Mouse (Mus musculus): ENCODE data around the gene Aprt. TPM values are rescaled to one million over a fixed set of nuclear protein-coding genes. Genes with fewer than 3 reads are reported as not detected.
A peak's percentile ranks its signal among the peaks of the same experiment; 100 is the strongest.

Aprt gene
- polyA plus RNA-seq, 1 experiment from 2014 or later, result 355 TPM

GRCm38 (mm10) chr8:122558671-122559349 lies 17.9 kb downstream of the Aprt start:
- 19% methylated on average over 10 of the region's 12 CpGs for WGBS
- Histone ChIP-seq H3K4me2 (no peak overlapping the region), H3K4me3 (no peak overlapping the region), H3K27ac (no peak overlapping the region), H3K9me3 (no peaks in the 10 kb centered on the region), H3K36me3 (no peaks in the 10 kb centered on the region), H3K4me1 (peaks cover 44% of the 10 kb centered on the region), H3K27me3 (no peaks in the 10 kb centered on the region), H3K9ac (no peak overlapping the region)
- ATAC-seq (ENCODE audit: insufficient number of reproducible peaks, insufficient read depth, low FRiP score, low TSS enrichment, low read depth), result no peak

GRCm38 (mm10) chr8:122557248-122558038 lies 19.3 kb downstream of the Aprt start:
- WGBS, result 45% methylated on average over 10 of the region's 10 CpGs
- Histone ChIP-seq H3K27ac (peak overlapping the region; percentile 94), H3K4me2 (no peak overlapping the region), H3K27me3 (no peaks in the 10 kb centered on the region), H3K9ac (no peak overlapping the region; the same call in 1 of the 2 replicates), H3K9me3 (no peaks in the 10 kb centered on the region), H3K36me3 (no peaks in the 10 kb centered on the region), H3K4me3 (no peak overlapping the region), H3K4me1 (peaks cover 44% of the 10 kb centered on the region)
- no peak for ATAC-seq (ENCODE audit: insufficient number of reproducible peaks, insufficient read depth, low FRiP score, low TSS enrichment, low read depth)

GRCm38 (mm10) chr8:122556030-122557009 lies 20.4 kb downstream of the Aprt start:
- peak; percentile 49; the same call in 1 of the 2 replicates for ATAC-seq (ENCODE audit: insufficient number of reproducible peaks, insufficient read depth, low FRiP score, low TSS enrichment, low read depth)
- Histone ChIP-seq H3K4me2 (peak overlapping the region; percentile 19; the same call in 1 of the 2 replicates), H3K4me3 (no peak overlapping the region), H3K27me3 (no peaks in the 10 kb centered on the region), H3K27ac (peak overlapping the region; percentile 94), H3K4me1 (peaks cover 44% of the 10 kb centered on the region), H3K9ac (peak overlapping the region; percentile 28; the same call in 1 of the 2 replicates), H3K36me3 (no peaks in the 10 kb centered on the region), H3K9me3 (no peaks in the 10 kb centered on the region)
- WGBS, result 52% methylated on average over 12 of the region's 12 CpGs

DNA sequence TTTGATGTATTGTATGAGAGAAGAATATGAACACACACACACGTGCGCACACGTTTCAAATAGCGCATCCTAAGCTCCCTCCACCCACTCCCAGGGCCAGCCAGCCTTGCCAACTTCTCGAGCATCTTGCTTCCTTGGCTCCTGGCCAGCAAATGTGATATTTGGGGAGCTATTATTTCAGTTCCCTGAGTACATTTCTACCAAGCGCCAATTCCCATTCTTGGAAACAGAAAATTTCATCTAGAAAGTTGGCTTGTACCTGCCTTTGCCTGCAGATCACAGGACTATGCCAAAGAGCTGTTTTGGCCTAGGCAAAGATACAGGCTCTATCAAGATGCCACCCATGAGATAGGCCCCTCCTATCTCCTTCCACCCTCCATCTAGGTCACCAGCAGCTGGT lies 21.9 kb downstream of the Aprt start:
- H3K9me3 ChIP-seq, result no peaks in the 10 kb centered on the region
- H3K4me2 ChIP-seq, result no peak overlapping the region
- no peak for ATAC-seq (ENCODE audit: insufficient number of reproducible peaks, insufficient read depth, low FRiP score, low TSS enrichment, low read depth)
- peak overlapping the region; percentile 94 for H3K27ac ChIP-seq
- no peaks in the 10 kb centered on the region for H3K36me3 ChIP-seq
- peaks cover 49% of the 10 kb centered on the region for H3K4me1 ChIP-seq
- H3K9ac ChIP-seq, result no peak overlapping the region
- H3K4me3 ChIP-seq, result no peak overlapping the region
- WGBS, result 72% methylated on average over 6 of the region's 6 CpGs
- H3K27me3 ChIP-seq, result no peaks in the 10 kb centered on the region

- WGBS, result 12% methylated on average over 48 of the region's 56 CpGs
- Histone ChIP-seq H3K4me1 (peaks cover 58% of the 10 kb centered on the region), H3K4me2 (peak within 1 kb of the TSS; percentile 84), H3K27me3 (no peaks in the 10 kb centered on the region), H3K27ac (peak within 1 kb of the TSS; percentile 87), H3K4me3 (peak within 1 kb of the TSS; percentile 83), H3K36me3 (peaks cover 5% of the 10 kb centered on the region; the same call in 1 of the 2 replicates), H3K9me3 (no peaks in the 10 kb centered on the region), H3K9ac (peak within 1 kb of the TSS; percentile 91)
- ATAC-seq (ENCODE audit: insufficient number of reproducible peaks, insufficient read depth, low FRiP score, low TSS enrichment, low read depth), result peak; percentile 54
These were observed 25.3 kb downstream of the Aprt start, which contains the start of gene Piezo1 for GRCm38 (mm10) chr8:122551265-122552051. Gene Piezo1, minus strand, starts transcription at chr8:122551329.

DNA sequence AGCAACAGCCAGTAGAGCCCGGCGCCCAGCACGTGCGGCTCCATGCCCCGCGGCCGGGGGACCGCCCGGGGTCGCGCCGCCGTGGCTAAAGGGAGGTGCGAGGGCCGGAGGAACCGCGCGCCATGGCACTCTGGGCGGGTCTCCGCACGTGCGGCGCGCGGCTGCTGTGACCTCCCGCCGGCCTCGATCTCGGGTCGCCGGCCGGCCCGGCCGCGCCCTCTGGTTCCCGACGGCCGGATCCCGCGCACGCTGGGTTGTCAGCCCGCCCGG lies 25.8 kb downstream of the Aprt start:
- Histone ChIP-seq H3K4me2 (peak overlapping the region; percentile 84), H3K9ac (peak overlapping the region; percentile 91), H3K9me3 (no peaks in the 10 kb centered on the region), H3K4me3 (peak overlapping the region; percentile 83), H3K36me3 (peaks cover 5% of the 10 kb centered on the region; the same call in 1 of the 2 replicates), H3K27ac (peak overlapping the region; percentile 87), H3K27me3 (no peaks in the 10 kb centered on the region), H3K4me1 (peaks cover 54% of the 10 kb centered on the region)
- ATAC-seq (ENCODE audit: insufficient number of reproducible peaks, insufficient read depth, low FRiP score, low TSS enrichment, low read depth), result no peak
- 0% methylated on average over 42 of the region's 43 CpGs for WGBS

- 3% methylated on average over 51 of the region's 52 CpGs for WGBS
- Histone ChIP-seq H3K27ac (peak overlapping the region; percentile 87), H3K4me3 (peak overlapping the region; percentile 83), H3K9ac (peak overlapping the region; percentile 91), H3K4me2 (peak overlapping the region; percentile 84), H3K4me1 (peaks cover 49% of the 10 kb centered on the region), H3K9me3 (no peaks in the 10 kb centered on the region), H3K27me3 (no peaks in the 10 kb centered on the region), H3K36me3 (peaks cover 5% of the 10 kb centered on the region; the same call in 1 of the 2 replicates)
- peak; percentile 52 for ATAC-seq (ENCODE audit: insufficient number of reproducible peaks, insufficient read depth, low FRiP score, low TSS enrichment, low read depth)
These were observed 26.3 kb downstream of the Aprt start for GRCm38 (mm10) chr8:122550234-122550994.

GRCm38 (mm10) chr8:122548891-122549439 lies 27.7 kb downstream of the Aprt start:
- Histone ChIP-seq H3K9me3 (no peaks in the 10 kb centered on the region), H3K9ac (peak overlapping the region; percentile 91), H3K4me1 (peaks cover 45% of the 10 kb centered on the region), H3K27me3 (no peaks in the 10 kb centered on the region), H3K36me3 (peaks cover 5% of the 10 kb centered on the region; the same call in 1 of the 2 replicates), H3K4me3 (peak overlapping the region; percentile 83; the same call in 1 of the 2 replicates), H3K4me2 (peak overlapping the region; percentile 84), H3K27ac (peak overlapping the region; percentile 22; the same call in 1 of the 2 replicates)
- WGBS, result 89% methylated on average over 3 of the region's 3 CpGs
- no peak for ATAC-seq (ENCODE audit: insufficient number of reproducible peaks, insufficient read depth, low FRiP score, low TSS enrichment, low read depth)

DNA sequence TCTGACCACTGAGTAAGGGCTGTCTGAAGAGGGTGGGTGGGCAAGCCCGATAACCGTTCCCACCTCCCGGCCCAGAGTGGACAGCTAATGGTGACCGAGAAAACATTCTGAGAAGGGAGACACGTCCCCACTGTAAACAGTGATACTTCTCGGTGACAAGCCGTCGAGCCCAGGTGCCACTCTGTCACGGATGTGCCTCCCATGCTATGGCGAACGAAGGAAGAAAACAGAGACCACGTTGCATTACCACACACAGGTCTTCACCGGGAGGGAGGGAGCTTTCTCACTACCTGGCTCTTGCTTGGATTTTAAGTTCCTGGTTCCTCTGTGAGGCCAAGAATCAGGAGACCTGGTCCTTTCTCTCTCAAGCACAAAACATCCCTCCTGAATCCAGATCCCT lies 28.4 kb downstream of the Aprt start:
- Histone ChIP-seq H3K36me3 (peaks cover 8% of the 10 kb centered on the region; the same call in 1 of the 2 replicates), H3K9me3 (no peaks in the 10 kb centered on the region), H3K27ac (peak overlapping the region; percentile 16; the same call in 1 of the 2 replicates), H3K9ac (peak overlapping the region; percentile 41; the same call in 1 of the 2 replicates), H3K4me1 (peaks cover 45% of the 10 kb centered on the region), H3K27me3 (no peaks in the 10 kb centered on the region), H3K4me3 (no peak overlapping the region), H3K4me2 (peak overlapping the region; percentile 84; the same call in 1 of the 2 replicates)
- no peak for ATAC-seq (ENCODE audit: insufficient number of reproducible peaks, insufficient read depth, low FRiP score, low TSS enrichment, low read depth)
- WGBS, result 74% methylated on average over 13 of the region's 13 CpGs

Data from embryonic facial prominence, embryonic 13.5 days (tissue).